Mouse (Mus musculus) spleen, embryonic (tissue): Measurements from ENCODE around the gene Mrm3.

Experiments
- CTCF ChIA-PET: fragments of 350-600 bp; sonication (Branson Sonifier 250); formaldehyde crosslinking; loops from one replicate; lab custom pipeline; 2022; lab: Charles Lee

Gene Mrm3

DNA sequence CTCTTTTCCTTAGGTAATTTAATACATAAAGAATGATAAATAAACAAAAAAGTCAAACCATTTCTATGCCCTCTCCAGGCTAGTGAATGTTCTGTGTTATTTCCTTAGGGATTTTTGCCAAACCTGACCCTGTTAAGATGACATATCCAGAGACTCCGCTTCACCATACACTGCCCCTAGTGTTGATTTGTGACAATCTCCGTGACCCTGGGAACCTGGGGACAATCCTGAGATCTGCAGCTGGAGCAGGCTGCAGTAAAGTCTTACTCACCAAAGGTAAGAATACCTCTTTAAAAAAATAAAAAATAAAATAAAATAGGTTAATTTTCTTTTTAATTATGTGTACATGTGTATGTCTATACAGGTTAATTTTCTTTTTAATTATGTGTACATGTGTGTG, 3.7 kb downstream of the Mrm3 start:
- CTCF ChIA-PET: interaction anchor here (0.6 kb wide), 1 partner anchor 32 kb away, joined by 4 read pairs; no protein-coding TSS in a partner anchor

DNA sequence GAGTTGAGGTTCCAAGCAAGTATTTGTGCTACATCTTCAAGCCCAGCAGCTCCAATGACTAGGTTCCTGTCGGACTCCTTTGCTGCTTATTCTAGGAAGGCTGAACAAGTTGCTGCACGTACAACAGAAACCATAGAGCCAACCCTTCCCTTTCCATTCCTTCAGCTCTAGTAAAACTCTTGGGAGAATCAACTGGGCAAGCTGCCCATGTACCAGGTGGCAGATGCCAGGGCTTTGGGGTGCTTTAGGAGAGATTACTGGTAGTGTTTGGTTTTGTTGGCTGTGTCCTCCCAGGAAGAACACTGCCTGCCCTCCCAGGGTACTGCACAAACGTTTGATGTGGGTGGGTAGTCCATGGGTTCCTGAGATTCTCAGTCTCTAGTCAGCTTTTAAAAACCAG, 8.5 kb downstream of the Mrm3 start:
- CTCF ChIA-PET: interaction anchor here (0.5 to 0.6 kb wide), 3 partner anchors 267 to 1087 kb away, joined by 3 to 25 read pairs (median 13); no protein-coding TSS in a partner anchor

DNA sequence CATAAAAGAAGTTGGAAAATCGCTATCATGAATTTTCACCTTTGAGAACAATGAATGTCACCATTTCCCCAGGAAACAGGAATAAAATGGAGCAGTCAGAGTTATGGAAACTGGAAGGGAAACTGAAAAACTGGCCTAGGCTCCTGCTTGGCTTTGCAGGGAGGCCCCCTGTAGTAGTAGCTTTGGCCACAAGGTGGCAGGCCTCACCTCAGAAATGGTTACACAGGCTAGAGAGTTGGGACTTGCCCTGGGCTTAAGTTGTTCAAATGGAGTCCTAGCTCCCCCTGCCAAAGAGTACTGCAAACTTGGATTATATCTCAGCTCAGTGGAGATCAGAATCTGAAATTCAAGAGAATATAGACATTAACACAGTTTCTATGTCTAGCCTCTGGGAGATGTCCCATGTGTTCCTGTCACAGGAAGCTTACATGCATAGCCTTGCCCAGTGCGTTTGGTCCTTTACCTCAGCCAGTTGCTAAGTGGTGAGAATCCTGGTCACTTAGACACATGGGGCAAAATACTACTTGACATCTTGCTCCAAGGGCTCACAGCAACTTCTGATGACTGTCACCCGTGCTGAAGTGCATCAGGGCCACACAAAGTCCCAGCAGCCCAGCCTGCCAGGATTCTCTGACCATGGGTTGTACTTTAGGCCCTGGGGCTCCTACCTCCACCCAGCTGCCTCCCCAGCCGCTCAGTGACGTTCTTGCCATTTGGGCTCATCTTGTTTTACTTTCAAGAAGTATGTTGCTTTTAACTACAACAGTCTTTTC, 9.8 kb downstream of the Mrm3 start:
- CTCF ChIA-PET: interaction anchor here (0.5 to 1.4 kb wide), 4 partner anchors 19 to 157 kb away, joined by 3 to 9 read pairs (median 6); no protein-coding TSS in a partner anchor

DNA sequence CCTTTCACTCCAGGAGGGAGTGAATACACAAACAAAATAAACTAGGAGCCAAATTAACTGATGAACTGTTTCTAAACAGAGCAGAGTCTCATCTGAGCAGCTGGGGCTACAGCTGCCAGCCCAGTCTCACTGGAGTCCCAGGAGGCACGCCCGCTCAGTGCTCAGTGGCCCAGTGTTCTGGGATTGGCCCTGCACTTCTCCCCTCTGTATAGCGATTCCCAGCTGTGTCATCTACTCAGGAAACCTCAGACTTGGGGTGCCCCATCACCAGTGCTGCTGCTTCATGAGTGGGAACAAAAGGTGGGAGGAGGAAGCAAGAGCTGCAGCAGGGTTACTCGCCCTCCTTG, 10.4 kb downstream of the Mrm3 start:
- CTCF ChIA-PET: interaction anchor here (0.6 to 1.4 kb wide), 2 partner anchors 100 to 152 kb away, joined by 3 to 8 read pairs; no protein-coding TSS in a partner anchor

DNA sequence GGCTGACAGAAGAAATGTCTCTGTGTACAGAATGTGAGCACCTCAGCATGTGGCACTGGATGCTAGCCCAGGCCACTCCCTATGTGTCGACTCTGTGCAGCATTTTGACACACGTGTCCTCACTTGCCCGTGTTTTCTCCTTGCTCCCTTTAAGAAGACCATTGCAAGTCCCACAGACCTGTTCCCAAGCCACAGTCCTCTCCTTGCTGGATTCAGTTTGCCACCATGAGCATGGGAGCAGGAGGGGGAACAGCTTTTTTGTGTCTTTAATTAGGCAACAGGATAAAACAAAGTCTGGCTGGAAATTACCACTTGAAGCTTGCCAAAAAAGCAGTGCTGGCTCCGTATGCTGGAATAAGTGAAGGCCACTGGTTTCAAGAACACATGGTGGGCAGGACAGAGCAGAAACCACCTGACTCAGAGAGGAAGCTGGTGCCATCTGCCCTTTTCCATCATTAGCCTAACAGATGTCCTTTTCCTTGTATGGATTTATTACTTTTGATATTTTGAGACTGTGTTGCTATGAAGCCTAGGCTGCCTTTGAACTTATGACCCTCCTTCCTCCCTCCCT, 12.0 kb downstream of the Mrm3 start:
- CTCF ChIA-PET: no interaction called here

DNA sequence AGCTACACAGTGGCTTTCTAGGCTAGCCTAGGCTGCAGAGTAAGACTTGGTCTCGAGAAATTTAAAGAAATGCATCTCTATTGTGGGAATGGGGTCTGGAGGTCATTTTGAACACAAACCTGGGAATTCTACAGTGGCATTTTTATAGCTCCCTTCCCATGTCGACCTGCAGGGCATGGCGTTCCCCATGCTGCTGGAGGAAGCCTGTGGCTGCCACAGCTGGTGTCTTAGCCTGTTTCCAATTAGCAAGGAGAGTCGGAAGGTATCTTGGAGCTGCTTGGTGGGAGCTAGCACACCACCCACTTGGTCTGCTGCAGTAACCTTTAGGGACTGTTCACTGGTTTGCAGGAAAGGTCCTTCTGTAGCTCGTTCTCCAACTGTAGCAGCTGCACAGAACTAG, 12.6 kb downstream of the Mrm3 start:
- CTCF ChIA-PET: interaction anchor here (0.6 kb wide), 1 partner anchor 35 kb away, joined by 3 read pairs; no protein-coding TSS in a partner anchor

DNA sequence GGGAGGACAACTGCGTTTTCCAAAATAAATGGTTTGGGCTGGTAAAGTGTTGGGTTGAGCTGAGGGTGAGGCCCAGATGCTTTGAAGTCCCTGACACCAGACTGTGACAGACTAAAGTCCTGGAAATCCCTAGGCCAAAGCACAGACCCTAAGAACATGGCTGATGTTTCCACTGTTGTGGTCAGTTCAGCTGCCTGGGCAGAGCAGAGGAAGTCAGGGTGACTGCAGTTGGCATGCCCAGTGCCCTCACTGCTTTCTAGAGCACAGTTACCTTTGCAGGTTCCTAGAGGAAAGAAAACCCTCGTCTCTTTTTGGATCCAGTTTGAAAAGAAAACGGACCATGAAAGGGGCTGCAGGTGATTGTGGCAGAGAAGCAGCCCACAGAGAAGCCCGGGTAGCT, 13.9 kb downstream of the Mrm3 start:
- CTCF ChIA-PET: no interaction called here

DNA sequence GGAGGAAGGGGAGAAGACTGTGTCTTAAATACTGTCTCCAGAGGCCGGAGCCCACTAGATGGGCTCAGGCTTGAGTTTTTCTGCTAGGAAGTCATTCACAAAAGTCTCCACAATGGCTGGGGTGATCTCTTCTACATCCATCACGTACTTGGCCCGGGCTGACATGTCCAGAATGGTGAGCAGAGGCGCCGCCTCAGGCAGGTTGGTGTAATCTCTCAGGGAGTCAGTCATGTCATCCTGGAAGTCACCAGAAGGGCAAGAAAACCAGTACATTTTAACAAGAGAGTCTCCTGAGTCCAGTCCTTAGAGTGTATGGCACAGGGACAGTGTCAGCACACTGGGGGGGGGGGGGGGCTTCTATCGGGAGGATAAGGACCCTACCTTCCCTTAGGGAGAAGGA, 15.0 kb downstream of the Mrm3 start:
- CTCF ChIA-PET: interaction anchor here (0.6 kb wide), 1 partner anchor 148 kb away, joined by 3 read pairs; no protein-coding TSS in a partner anchor

DNA sequence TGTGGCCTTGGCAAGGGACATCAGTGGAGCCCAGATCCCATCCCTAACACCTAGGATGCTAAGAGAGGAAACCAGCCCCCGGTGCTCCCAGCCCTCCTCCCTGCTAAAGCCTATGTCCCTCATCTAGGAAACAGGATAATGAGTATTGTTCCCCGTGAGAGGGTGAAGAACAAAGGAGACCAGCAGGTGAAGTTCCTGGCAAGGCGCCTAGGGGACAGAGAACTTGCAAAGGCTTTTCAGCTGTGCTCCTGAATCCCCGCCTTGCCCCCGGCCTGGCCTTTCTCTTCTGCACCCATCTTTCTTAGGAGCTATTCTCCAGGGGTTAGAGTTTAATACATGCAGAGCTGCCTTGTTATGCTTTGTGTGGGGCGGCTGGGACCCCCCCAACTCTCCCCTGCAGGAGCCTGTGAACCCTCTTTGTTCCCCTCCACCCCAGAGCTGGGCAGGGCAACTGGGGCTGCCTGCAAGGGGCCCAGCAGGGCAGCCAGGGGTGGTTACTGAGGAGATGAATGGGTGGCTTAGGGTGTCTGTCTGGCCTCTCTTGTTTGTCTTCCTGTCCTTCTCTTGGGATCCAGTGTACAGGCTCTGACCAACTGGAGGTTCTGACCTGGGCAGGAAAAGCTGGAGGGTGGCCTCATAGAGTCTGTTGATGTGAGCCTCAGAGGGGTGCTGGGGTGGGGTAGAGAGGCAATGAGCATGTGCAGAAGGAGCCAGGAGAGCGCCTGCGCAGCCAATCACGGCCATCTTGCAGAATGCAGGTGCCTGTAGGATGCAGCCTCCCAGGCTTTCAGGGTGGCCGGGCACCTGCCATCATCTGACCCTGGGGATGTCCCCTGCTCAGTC, 16.9 kb downstream of the Mrm3 start:
- CTCF ChIA-PET: interaction anchor here (1.0 kb wide), 1 partner anchor 143 kb away, joined by 3 read pairs; no protein-coding TSS in a partner anchor

DNA sequence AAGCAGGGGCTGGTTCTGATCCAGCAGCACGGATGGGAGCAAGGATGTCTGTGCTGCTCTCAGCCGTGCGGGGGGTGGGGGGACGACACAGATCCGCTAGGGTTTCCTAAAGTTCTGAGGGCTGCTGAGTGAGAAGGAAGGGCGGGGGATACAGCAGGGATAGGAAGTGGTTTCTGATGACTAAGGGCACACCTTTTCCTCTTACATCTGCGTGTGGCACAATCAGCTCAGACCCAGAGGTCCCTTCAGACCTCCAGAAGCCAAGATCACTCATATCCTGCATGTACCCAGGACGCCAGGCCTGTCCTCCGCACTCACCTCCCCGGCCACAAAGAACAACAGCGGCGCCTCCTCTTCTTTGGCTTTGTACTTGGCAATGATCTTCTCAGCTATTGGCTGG, 17.7 kb downstream of the Mrm3 start:
- CTCF ChIA-PET: interaction anchor here (1.0 kb wide), 1 partner anchor 142 kb away, joined by 3 read pairs; no protein-coding TSS in a partner anchor

DNA sequence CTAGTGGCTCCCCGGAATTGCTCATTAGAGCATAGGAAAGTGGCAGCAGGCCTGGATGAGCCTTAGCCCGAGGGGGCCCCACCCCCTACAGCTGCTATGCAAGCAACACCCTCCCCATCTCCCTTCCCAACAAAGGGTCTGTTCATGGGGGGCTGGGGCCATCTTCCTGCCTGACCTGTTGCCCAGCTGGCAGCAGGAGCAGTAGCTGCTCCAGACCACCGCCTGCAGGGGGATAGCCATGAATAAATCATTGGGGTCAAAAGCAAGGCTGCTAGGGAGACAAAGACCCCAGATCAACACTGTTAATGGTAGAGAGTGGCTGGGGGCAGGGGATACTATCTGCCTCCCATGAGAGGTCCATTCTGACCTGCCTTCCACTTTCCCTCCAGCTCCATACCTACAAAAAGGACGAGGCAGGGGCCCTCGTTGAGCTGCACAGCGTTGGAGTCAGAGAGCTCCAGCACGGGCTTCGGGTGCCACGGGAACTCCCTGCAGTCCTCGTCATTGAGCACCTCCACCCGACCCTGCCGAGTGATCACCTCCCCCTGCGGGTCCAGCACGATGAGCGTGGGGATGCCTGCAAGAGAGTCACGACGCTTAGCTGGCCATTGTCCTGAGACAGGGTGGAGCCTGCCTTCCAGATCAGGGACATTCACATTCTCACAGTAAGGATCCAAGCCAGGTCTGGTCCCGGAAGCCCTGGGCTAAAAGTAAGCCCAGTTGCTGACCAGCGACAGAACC, 19.3 kb downstream of the Mrm3 start:
- CTCF ChIA-PET: no interaction called here

DNA sequence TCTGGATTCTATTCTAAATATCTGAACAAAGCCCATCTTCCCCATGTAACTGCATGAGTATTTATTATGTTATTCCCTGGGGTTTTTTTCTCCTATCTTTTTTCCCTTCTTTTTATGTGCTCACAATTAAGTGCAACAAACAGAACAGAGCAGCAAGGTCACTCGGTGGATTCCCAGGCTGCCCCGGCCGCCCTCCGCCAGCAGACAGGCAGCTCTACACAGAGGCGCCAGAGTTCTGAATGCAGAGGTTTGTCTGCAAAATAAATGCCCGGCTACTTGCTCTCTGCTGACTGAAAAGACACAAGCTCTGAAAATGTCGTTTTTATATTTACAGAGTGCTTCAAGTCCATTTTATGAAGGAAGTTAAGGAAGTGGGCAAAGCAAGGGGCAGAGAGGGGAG, 24.0 kb downstream of the Mrm3 start:
- CTCF ChIA-PET: interaction anchor here (0.6 kb wide), 1 partner anchor 416 kb away, joined by 4 read pairs; no protein-coding TSS in a partner anchor

DNA sequence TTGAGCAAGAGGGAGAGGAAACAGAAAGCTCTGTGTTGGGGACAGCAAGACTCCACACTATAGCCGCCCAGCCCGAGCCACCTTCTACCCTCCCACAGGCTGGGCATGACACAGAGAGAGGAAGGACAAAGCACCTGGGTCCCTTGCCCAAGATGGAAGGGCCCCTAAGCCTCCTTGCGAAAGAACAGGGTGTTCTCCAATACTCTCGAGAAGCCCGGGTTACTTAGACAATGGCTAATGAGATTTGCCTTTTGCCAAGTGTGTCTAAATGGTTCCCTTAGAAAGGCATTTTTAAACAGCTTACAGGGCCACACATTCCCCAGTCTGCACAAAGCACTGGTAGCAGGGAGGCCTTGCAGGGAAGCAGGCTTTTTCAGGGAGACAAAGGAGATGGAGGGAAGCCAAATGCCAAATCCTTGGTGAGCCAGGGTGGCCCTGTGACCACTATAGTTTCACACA, 24.5 kb downstream of the Mrm3 start:
- CTCF ChIA-PET: interaction anchor here (0.6 kb wide), 2 partner anchors 60 to 417 kb away, joined by 3 to 4 read pairs; no protein-coding TSS in a partner anchor

DNA sequence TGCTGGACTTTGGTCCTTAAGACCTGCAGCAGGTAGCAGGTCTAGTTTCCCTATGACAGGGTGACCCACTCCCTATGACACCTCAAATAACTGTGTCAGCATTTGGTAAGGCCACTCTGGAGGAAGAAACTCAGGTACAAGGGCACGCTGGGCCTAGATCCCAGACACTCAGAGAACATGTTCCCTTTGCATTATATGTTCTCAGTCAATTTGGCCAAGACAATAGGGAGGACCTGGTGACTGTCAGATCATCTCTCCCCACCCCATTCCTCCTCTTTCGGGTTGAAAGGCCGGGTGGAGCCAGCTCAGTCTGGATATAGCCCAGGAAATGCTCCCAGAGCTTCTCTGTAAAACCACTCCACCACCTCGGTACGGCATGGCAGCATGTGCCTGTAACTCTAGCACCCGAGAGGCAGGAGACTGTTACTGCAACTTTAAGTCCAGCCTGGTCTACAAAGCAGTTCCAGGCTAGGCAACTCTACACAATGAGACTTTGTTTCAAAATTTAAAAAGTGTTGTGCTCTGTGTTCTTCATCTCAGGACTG, 25.1 kb downstream of the Mrm3 start:
- CTCF ChIA-PET: interaction anchor here (0.6 kb wide), 1 partner anchor 59 kb away, joined by 3 read pairs; no protein-coding TSS in a partner anchor

DNA sequence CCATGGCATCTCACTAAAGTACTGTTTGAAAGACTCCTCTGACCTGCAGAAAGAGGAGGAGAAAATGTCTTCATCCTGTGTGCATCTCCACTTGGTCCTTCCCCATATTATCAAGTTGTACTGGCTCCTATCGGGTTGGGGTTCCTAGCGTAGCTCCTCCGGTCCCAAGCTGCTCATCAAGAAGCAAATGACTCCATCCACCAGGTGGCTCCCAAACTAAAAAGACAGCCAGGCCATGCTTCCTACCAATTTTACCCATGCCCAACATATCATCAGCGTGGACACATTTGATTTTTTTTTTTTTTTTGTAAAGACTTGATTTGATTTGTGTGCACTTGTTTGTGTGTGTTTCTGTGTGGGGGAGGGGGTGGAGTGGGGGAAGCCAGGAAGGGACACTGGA, 28.9 kb downstream of the Mrm3 start:
- CTCF ChIA-PET: interaction anchor here (0.7 kb wide), 1 partner anchor 19 kb away, joined by 9 read pairs; no protein-coding TSS in a partner anchor

DNA sequence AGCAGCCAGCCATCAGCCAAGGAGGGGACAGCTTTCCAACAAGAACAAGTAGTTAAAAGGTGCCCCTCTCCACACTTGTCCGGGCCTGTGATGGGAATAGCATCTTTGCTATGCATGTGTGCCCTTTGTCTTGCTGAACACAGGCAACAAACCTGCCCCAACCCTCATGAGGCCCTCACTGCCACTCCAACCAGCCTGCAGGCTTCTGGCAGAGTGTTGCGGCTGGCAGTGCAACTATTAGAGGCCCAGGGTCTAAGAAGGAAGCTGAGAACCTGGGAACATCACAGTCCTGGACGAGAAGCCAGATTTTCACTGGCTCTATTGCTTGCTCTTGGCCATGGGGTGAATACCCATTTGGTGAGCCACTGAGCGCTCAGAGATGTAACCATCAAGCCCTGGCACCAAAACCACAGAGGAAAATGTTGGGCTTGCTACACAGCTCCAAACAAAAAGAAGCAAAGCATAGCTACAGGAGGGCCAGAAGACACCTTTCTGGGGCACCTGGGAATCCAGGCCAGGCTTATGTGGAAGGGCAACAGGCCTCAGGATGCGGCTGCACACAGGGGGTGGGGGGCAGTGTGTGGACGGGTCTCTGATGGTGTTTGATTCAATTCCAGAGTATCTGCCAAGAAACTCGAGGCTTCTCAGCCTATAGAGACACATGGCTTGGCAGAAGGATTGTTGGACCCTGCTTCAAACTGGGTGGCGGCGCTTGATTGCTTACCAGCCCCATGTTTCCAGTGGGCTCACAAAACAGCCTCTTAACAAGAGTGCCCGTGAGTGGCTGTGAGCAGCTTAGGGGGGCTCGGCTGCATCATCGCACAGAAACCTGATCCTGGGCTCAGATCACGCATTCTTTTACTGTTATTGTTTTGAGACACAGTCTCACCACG, 35.7 kb downstream of the Mrm3 start:
- CTCF ChIA-PET: interaction anchor here (0.6 kb wide), 2 partner anchors 31 to 746 kb away, joined by 4 to 13 read pairs; no protein-coding TSS in a partner anchor

DNA sequence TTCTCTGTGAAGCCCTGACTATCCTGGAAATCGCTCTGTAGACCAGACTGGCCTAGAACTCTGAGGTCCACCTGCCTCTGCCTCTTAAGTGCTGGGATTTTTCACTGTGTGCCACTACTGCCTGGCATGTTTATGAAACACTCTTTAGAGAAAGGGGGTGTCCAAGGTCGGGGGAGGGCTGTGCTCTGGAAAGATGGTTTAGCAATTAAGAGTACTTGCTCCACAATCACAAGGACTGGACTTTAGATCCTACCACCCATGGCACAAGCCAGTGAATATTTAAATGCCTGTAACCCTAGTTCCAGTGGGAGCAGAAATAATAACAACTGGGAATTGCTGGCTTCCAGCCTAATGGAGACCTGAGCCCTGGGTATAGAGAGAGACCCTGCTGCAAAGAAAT, 36.5 kb downstream of the Mrm3 start:
- CTCF ChIA-PET: interaction anchor here (0.6 kb wide), 1 partner anchor 32 kb away, joined by 4 read pairs; no protein-coding TSS in a partner anchor

DNA sequence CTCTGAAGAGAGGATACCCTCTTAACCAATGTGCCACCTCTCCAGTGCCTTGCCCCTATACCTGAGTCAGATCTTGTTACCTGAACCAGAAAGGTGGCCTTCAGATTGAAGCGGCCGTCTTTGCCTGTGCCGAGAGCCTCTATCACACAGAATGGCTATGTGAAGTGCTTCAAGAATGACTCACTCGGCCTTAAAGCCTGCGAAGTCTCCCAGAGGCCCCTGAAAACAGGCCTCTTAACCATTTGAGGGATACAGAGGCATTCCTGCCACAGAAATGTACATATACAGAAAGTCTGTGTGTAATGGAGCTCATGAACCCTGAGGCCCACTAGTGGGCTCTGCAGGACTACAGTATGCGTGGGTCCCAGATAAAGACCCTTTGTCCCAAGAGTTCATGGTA, 40.3 kb downstream of the Mrm3 start:
- CTCF ChIA-PET: no interaction called here

DNA sequence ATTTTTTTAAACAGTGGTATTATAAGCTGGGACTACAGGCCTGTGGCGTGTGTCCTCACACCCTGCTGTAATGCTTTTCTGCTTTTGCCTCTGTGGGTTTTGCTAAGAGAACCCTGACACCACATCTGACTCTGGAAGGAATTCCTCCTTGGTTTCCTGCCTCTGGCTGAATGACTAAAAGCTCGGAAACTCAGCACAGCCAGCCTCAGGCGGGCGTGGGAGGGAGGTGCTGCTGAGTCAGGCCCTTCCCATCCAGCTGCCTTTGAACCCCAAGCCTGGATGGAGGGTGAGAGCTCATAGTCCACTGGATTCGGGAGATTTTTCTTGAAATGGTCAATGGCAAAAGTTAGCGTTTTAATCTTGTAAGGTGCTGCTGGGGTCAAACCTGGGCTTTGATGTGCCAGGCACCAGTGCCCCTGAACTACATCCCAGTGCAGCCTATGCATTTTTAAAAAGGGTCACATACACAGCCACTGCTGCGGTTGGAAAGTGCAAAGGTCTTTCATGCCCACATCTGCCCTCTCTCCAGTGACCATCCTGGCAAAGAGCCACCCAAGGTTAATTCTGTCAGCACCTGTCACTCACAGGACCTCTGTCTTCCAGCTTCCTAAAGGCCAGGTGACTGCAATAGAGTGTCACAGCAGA, 42.0 kb downstream of the Mrm3 start:
- CTCF ChIA-PET: no interaction called here
